Mouse (Mus musculus) hindbrain, embryonic 11.5 days (tissue): ENCODE results near the gene Nupr1l. TPM values are rescaled to one million over a fixed set of nuclear protein-coding genes. Genes with fewer than 3 reads are reported as not detected.

ENCODE experiments used
- ATAC-seq: fragments of 200-750 bp; cut with Nextera tagmentation; 2 replicates; pipeline ENCODE4 v1.8.0; 2017; ENCODE audit warnings: mild to moderate bottlenecking, moderate TSS enrichment, moderate library complexity; ENCODE audit not compliant: low FRiP score
- DNase-seq: peaks from one replicate; pipeline ENCODE4 v3.0.0-alpha.2; 2015; ENCODE audit warnings: low spot score
- H3K27ac ChIP-seq: fragments of 300-500 bp; sonication (generic); 2 replicates; pipeline ENCODE4 v1.5.1; 2014; ENCODE audit warnings: mild to moderate bottlenecking, low read depth, low read length
- H3K27me3 ChIP-seq: fragments of 300-500 bp; sonication (generic); 2 replicates; pipeline ENCODE4 v1.6.1; 2014; ENCODE audit warnings: mild to moderate bottlenecking, low read length, moderate library complexity, mixed read lengths; ENCODE audit not compliant: control insufficient read depth, insufficient read depth
- H3K36me3 ChIP-seq: fragments of 300-500 bp; sonication (generic); 2 replicates; pipeline ENCODE4 v1.6.1; 2014; ENCODE audit warnings: mild to moderate bottlenecking, low read length, moderate library complexity, mixed read lengths; ENCODE audit not compliant: control insufficient read depth, insufficient read depth
- H3K4me1 ChIP-seq: fragments of 300-500 bp; sonication (generic); replicated peaks from 2 replicates; pipeline ENCODE4 v1.6.1; 2014; ENCODE audit warnings: low read length, mixed read lengths; ENCODE audit not compliant: control insufficient read depth, insufficient read depth
- H3K4me2 ChIP-seq: fragments of 300-500 bp; sonication (generic); replicated peaks from 2 replicates; pipeline ENCODE4 v1.6.1; 2014; ENCODE audit warnings: mild to moderate bottlenecking, low read depth, low read length
- H3K4me3 ChIP-seq: fragments of 300-500 bp; sonication (generic); 2 replicates; pipeline ENCODE4 v1.5.1; 2014; ENCODE audit warnings: low read depth, low read length
- H3K9ac ChIP-seq: fragments of 300-500 bp; sonication (generic); 2 replicates; pipeline ENCODE4 v1.6.1; 2014; ENCODE audit warnings: low read depth, low read length
- H3K9me3 ChIP-seq: fragments of 300-500 bp; sonication (generic); 2 replicates; pipeline ENCODE4 v1.6.1; 2016; ENCODE audit warnings: low read length; ENCODE audit not compliant: control insufficient read depth
- WGBS: fragments of 180-500 bp; shearing (Covaris S2); extraction: QIAGEN DNeasy Blood & Tissue Kit; methylation state at CpG from one replicate; pipeline ENCODE4 v1.1.7; 2014; 5-methylcytosine and 5-hydroxymethylcytosine counted together
- polyA plus RNA-seq: library from polyadenylated mRNA; unstranded; fragments of >200 nt; fragmentation: Nextera tagmentation; extraction: Ambion mirVana; gene quantifications from 2 replicates; pipeline ENCODE4 v1.2.1, GENCODE M21; 2014

The Nupr1l gene
- polyA plus RNA-seq, 1 experiment from 2014 or later: 5.7 TPM

GRCm38 (mm10) chr5:129924820-129925452 lies 16.6 kb downstream of the Nupr1l start:
- no peaks in the 10 kb centered on the region for H3K9me3 ChIP-seq

DNA sequence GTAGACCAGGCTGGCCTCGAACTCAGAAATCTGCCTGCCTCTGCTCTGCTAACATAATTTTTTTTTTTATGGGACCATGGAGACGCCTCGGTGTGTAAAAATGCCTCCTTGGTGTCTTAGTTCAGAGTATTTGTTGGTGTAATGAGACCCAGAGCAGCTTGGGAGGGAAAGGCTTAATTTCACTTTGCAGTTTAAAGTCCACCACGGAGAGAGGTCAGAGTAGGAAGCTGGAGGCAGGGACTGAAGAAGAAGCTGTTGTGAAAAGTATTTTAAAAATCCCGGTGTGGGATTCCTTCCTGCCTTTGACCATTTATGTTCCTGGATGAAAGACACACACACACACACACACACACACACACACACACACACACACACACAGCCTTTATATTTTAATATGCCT lies 17.6 kb downstream of the Nupr1l start:
- WGBS: 86% methylated on average over 5 of the region's 5 CpGs
- DNase-seq (no peak), ATAC-seq (no peak)
- Histone ChIP-seq H3K36me3 (no peaks in the 10 kb centered on the region), H3K9me3 (no peaks in the 10 kb centered on the region), H3K9ac (no peak overlapping the region), H3K4me3 (no peak overlapping the region), H3K27ac (no peak overlapping the region), H3K4me1 (no peaks in the 10 kb centered on the region), H3K4me2 (no peak overlapping the region), H3K27me3 (no peaks in the 10 kb centered on the region)

More at GRCm38 (mm10) chr5:129924820-129925452, 16.6 kb downstream of the Nupr1l start:
- DNase-seq (no peak), ATAC-seq (no peak)
- WGBS: 87% methylated on average over 8 of the region's 8 CpGs
- Histone ChIP-seq H3K9ac (no peak overlapping the region), H3K4me1 (no peaks in the 10 kb centered on the region), H3K4me2 (no peak overlapping the region), H3K27me3 (no peaks in the 10 kb centered on the region), H3K27ac (no peak overlapping the region), H3K36me3 (no peaks in the 10 kb centered on the region), H3K4me3 (no peak overlapping the region)

DNA sequence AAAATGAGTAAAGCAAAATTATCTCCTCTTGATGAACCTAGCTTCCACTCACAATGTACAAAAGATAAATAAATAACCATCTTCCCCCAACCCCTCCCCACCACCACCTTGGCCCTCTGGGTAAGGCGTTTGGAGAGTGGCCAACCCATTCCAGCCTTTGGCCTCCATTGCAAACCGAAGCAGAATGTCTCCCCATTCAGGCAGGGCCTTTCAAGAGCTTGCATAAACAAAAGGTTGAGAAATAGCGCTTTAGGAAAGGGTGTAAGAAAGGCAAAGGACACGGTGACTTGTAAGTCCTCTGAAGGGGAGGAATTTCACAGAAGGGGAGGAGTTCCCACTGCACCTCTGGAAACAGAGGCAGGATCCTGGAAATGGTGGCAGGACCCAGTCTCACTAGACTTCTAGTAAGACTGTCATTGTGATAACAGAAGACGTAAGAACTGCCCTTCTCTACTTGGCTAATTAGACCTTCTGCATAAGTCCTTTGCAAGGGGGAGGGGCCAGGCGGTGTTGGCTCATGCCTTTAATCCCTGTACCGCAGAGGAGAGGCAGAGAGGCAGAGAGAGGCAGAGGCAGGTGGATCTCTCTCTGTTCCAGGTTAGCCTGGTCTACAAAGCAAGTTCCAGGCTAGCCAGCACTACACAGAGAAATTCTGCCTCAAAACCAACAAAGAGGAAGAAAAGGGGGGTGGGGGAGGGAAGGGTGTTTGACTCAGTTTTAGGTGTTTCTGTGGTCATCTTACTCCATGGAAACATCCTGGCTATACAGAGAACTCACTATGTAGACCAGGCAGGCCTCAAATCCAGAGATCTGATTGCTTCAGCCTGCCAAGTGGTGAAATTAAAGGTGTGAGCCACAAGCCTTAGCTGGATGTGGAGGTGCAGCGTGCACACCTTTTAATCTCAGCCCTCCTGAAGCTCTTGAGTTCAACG lies 21.9 kb downstream of the Nupr1l start:
- H3K9ac ChIP-seq: no peak overlapping the region
- H3K27me3 ChIP-seq: no peaks in the 10 kb centered on the region
- ATAC-seq (no peak), DNase-seq (no peak)
- no peaks in the 10 kb centered on the region for H3K9me3 ChIP-seq
- H3K27ac ChIP-seq: no peak overlapping the region
- no peak overlapping the region for H3K4me3 ChIP-seq
- H3K4me1 ChIP-seq: no peaks in the 10 kb centered on the region
- no peaks in the 10 kb centered on the region for H3K36me3 ChIP-seq
- 57% methylated on average over 9 of the region's 9 CpGs for WGBS
- H3K4me2 ChIP-seq: no peak overlapping the region

- Histone ChIP-seq H3K9ac (no peak overlapping the region), H3K27me3 (no peaks in the 10 kb centered on the region), H3K4me2 (no peak overlapping the region), H3K36me3 (no peaks in the 10 kb centered on the region), H3K4me1 (no peaks in the 10 kb centered on the region), H3K9me3 (no peaks in the 10 kb centered on the region), H3K4me3 (no peak overlapping the region), H3K27ac (no peak overlapping the region)
- 49% methylated on average over 4 of the region's 4 CpGs for WGBS
- DNase-seq (no peak), ATAC-seq (no peak)
Measured at GRCm38 (mm10) chr5:129936941-129937340, 28.6 kb downstream of the Nupr1l start.

DNA sequence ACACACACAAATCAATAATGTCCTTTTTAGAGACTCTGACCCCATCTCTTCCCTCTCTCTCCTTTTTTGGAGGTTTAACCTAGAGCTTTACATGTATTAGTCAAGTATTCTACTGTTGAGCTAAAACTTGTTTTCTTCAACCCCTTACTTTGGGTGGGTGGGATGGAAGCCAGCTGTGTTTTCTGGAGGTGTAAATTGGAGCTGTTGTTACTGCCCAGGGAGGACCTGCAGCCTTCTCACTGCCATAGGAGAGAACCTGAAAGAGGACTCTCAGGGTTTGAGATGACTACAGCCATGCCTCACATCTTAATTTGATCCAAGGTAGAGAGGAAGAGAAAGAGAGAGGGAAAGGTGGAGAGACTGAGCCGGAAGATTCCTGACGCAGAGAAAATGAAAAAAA lies 31.9 kb downstream of the Nupr1l start:
- WGBS: 84% methylated on average over 2 of the region's 2 CpGs
- H3K27ac ChIP-seq: no peak overlapping the region
- H3K36me3 ChIP-seq: no peaks in the 10 kb centered on the region
- ATAC-seq: no peak
- H3K9me3 ChIP-seq: no peaks in the 10 kb centered on the region
- no peaks in the 10 kb centered on the region for H3K4me1 ChIP-seq
- H3K9ac ChIP-seq: no peak overlapping the region
- no peaks in the 10 kb centered on the region for H3K27me3 ChIP-seq
- DNase-seq: no peak
- H3K4me2 ChIP-seq: no peak overlapping the region
- no peak overlapping the region for H3K4me3 ChIP-seq

- Histone ChIP-seq H3K4me1 (no peaks in the 10 kb centered on the region), H3K9me3 (no peaks in the 10 kb centered on the region), H3K9ac (no peak overlapping the region), H3K36me3 (no peaks in the 10 kb centered on the region), H3K4me2 (peak overlapping the region; percentile 29), H3K27me3 (no peaks in the 10 kb centered on the region), H3K27ac (0 out of 2 replicates have a peak overlapping the region, but pooled peaks have one; percentile 37), H3K4me3 (peak overlapping the region; percentile 85)
- ATAC-seq: no peak
- 9% methylated on average over 9 of the region's 9 CpGs for WGBS
- DNase-seq: no peak
Measured at GRCm38 (mm10) chr5:129940736-129941494, 32.6 kb downstream of the Nupr1l start.

- Histone ChIP-seq H3K27me3 (no peaks in the 10 kb centered on the region), H3K4me3 (peak within 1 kb of the TSS; percentile 85), H3K4me2 (peak within 1 kb of the TSS; percentile 75), H3K9me3 (no peaks in the 10 kb centered on the region), H3K4me1 (no peaks in the 10 kb centered on the region), H3K27ac (peak within 1 kb of the TSS; percentile 58; the same call in 1 of the 2 replicates), H3K36me3 (no peaks in the 10 kb centered on the region), H3K9ac (peak within 1 kb of the TSS; percentile 84)
- ATAC-seq: peak; percentile 96
- under 1% methylated on average over 54 of the region's 59 CpGs for WGBS
- peak; percentile 99 for DNase-seq
Measured at GRCm38 (mm10) chr5:129941495-129942045, 33.2 kb downstream of the Nupr1l start, which contains the start of gene Vkorc1l1. Gene Vkorc1l1 (plus strand): TSS chr5:129941970.
